Mouse (Mus musculus) liver, embryonic 14.5 days (tissue): ENCODE measurements around the gene Arhgap44.

ENCODE experiments used
- CTCF ChIP-seq: IDR thresholded peaks from 2 replicates; pipeline ENCODE4 v1.5.1; 2016; ENCODE audit warnings: antibody characterized with exemption, low read depth, control low read depth
- EP300 ChIP-seq: IDR thresholded peaks from 2 replicates; pipeline ENCODE4 v1.6.1; 2016; ENCODE audit warnings: antibody characterized with exemption, low read depth

- TF ChIP-seq CTCF (no peak), EP300 (no peak)
These were observed 82.5 kb downstream of the Arhgap44 start for GRCm38 (mm10) chr11:65080274-65080673.
